Mouse (Mus musculus) activated CD4-positive, CD25-positive, alpha-beta regulatory T cell, adult 4 months (primary cell): ENCODE results near the gene Ccdc78. TPM values are rescaled to one million over a fixed set of nuclear protein-coding genes. Genes with fewer than 3 reads are reported as not detected.

Experiments used
- ATAC-seq: one replicate; pipeline ENCODE4 v1.8.0; 2017
- polyA plus RNA-seq, 2 experiments: library from polyadenylated mRNA; unstranded; fragments of 100-300 nt; shearing (Covaris generic); gene quantifications; one replicate each; pipeline ENCODE4 v1.2.1; 2017

Gene Ccdc78
- polyA plus RNA-seq, 2 experiments from 2014 or later = 0.62 TPM; not detected in 1

DNA sequence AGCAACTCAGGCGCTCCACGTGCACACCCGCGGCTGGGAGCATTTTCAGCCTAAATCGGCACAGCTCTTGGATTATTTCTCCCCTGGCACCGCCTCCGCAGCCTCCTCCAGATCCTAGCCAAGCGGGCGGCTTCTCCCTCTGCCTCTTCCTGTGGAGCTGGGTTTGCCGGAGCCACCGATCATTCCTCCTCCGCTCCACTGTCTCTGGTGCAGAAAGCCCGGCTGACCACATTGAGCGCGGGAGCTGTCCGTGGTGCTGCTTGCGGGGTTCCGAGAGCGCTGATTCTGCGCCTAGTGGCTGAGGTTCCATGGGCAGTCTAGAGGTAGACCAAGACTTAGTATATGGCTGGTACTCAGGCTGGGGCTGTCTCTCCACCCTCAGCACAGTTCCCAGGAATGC, 27.1 kb downstream of the Ccdc78 start:
- peak; percentile 43 for ATAC-seq

DNA sequence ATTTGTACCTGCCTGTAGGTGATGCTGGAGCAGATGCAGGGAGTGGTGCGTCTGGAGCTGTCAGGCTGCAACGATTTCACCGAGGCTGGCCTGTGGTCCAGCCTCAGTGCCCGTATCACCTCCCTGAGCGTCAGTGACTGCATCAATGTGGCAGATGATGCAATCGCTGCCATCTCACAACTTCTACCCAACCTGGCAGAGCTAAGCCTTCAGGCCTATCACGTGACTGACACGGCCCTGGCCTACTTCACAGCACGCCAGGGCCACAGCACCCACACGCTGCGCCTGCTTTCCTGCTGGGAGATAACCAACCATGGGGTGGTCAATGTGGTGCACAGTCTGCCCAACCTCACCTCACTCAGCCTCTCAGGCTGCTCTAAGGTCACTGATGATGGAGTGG, 31.3 kb downstream of the Ccdc78 start:
- no peak for ATAC-seq

- no peak for ATAC-seq
Observed at GRCm38 (mm10) chr17:25818851-25819780, 32.7 kb downstream of the Ccdc78 start.

GRCm38 (mm10) chr17:25823452-25823851, 37.1 kb downstream of the Ccdc78 start, which contains the start of gene Wdr24:
Gene Wdr24, plus strand, starts transcription at chr17:25823627.
- ATAC-seq = peak; percentile 94

- no peak for ATAC-seq
Observed at GRCm38 (mm10) chr17:25824362-25825142, 38.2 kb downstream of the Ccdc78 start.

GRCm38 (mm10) chr17:25825311-25825710, 38.9 kb downstream of the Ccdc78 start:
- ATAC-seq = no peak

DNA sequence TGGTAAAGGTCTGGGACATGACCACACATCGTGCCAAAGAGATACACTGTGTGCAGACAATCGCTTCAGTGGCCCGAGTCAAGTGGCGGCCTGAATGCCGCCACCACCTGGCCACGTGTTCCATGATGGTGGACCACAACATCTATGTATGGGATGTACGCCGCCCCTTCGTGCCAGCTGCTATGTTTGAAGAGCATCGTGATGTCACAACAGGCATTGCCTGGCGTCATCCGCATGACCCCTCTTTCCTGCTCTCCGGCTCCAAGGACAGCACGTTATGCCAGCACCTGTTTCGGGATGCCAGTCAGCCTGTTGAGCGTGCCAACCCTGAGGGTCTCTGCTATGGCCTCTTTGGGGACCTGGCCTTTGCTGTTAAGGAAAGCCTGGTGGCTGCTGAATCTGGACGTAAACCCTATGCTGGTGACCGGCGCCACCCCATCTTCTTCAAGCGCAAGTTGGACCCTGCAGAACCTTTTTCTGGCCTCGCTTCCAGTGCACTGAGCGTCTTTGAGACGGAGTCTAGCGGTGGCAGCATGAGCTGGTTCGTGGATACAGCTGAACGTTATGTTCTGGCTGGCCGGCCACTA, 39.7 kb downstream of the Ccdc78 start:
- no peak for ATAC-seq

DNA sequence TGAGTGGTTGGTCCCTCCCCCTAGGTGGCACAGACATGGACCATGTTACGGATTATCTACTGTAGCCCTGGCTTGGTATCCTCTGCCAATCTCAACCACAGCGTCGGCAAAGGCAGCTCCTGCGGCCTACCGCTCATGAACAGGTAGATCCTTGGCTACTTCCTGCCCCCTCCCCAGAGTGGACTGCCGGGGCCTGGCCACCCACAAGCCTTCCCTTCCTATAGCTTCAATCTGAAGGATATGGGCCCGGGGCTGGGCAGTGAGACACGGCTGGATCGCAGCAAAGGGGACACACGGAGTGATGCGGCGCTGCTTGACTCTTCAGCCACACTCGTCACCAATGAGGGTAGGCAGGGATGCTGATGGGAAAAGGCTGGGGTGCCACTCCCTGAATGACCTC, 40.6 kb downstream of the Ccdc78 start:
- ATAC-seq = no peak

- ATAC-seq = no peak
Observed at GRCm38 (mm10) chr17:25827546-25828222, 41.3 kb downstream of the Ccdc78 start.

- no peak for ATAC-seq
Observed at GRCm38 (mm10) chr17:25828223-25828594, 41.8 kb downstream of the Ccdc78 start.

- ATAC-seq = peak; percentile 55
Observed at GRCm38 (mm10) chr17:25828712-25829557, 42.6 kb downstream of the Ccdc78 start, which contains the start of gene Jmjd8. Gene Jmjd8, plus strand, starts transcription at chr17:25828867.

GRCm38 (mm10) chr17:25829558-25830017, 43.2 kb downstream of the Ccdc78 start:
- ATAC-seq = no peak

DNA sequence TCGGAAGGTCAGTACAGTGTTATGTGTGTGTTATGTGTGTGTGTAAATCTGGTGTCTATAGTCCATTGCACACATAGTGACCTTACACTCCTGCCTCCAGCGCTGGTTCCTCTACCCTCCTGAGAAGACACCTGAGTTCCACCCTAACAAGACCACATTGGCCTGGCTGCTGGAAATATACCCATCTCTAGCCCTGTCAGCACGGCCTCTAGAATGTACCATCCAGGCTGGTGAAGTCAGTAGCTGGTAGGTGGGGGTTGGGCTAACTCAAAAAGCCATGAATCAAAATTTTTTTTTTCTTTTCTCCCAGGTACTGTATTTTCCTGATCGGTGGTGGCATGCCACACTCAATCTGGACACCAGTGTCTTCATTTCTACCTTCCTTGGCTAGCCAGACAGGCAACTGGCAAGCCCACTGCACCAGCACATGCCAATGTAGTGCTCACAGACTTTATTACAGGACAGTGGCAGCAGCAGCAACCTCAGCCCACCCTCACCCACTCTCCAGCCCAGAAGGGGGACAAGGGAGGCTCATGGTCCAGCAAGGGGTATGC, 43.9 kb downstream of the Ccdc78 start:
- ATAC-seq = no peak

DNA sequence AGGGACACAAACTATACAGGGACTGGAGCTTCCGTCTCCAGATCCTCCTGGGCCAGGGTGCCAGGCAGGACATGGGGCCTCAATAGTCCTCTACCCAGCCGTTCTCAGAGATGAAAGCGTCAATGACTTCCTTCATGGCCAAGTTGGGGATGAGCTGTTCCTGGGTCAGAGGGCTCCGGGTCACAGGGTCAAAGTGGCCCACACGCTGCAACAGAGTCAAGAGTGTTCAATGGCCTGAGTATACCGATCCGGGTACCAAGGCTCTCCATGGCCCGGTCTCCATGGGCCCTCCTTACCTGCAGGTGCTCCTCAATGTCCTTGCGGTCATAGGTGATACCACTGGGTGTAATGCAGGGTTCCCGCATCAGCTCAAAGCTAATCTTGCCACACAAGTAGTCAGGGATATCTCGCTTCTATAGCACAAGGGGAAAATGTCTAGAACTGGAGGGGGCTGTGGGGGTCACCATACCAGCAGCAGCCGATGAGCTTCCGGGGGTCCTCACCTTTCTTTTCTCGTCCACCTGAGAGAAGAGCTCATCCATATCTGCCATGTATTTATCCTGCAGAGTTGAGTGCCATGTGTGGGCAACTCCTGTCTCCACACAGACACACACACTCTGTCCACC, 44.5 kb downstream of the Ccdc78 start:
- no peak for ATAC-seq

GRCm38 (mm10) chr17:25831451-25832281, 45.3 kb downstream of the Ccdc78 start:
- ATAC-seq = no peak

DNA sequence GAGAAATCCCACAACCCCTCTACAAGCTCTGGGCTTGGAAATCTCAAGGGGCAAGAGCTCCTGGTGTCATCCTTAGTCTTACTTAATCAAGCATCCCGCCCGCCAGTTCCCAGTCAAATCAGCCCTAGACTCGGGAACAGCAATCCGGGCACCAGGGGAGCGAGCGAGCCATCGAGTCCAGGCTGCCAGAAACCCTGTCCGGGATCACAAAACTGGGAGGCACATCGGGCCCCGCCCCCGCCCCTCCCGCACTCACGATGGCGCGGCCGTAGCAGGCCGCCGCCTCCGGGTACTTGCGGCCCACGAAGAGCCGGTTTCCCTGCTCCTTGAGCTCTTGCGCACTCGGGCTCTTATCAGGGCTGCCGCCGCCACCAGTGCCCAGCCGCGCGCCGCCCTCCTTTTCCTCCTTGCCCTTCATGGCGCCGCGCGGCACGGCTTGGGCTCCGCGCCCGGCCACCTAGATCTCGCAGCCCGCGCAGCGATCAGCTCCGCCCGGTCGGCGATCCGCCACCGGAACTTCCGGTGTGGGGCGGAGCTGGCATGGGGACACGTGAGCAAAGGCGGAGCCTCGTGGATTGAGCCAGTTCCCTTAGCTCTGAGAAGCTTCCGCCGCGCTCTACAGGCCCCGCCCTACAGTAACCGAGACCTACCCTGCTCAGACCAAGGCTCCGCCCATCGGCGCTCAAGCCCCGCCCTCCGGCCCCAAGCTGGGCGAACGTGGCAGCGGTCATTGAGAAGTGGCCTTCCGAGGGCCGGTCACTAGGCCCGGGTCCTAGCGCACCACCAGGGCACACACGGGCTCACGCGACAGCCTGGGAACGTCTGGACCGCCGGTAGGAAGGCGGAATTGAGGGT, 46.3 kb downstream of the Ccdc78 start:
- peak; percentile 95 for ATAC-seq

DNA sequence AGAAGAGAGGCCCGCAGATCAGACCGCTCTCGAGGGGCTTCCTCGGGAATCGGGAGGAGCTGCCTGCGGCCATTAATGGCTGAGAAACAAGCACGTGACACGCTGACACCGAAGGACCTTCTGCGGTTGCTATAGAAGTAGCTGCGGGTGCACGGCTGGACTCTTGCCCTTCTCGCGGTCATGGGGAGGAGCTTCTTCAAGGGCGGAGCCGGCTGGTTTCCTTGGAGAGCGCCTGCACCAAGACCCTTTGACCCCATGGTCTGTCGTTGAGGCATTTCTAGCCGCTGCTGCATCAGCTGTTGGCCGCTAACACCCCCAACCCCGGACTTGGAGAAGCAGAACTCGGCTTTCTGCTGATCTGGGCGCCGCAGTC, 46.9 kb downstream of the Ccdc78 start, which contains the start of gene Stub1:
Gene Stub1 (minus strand): TSS at position 114 of the 373 bp plus-strand sequence.
- ATAC-seq = no peak

DNA sequence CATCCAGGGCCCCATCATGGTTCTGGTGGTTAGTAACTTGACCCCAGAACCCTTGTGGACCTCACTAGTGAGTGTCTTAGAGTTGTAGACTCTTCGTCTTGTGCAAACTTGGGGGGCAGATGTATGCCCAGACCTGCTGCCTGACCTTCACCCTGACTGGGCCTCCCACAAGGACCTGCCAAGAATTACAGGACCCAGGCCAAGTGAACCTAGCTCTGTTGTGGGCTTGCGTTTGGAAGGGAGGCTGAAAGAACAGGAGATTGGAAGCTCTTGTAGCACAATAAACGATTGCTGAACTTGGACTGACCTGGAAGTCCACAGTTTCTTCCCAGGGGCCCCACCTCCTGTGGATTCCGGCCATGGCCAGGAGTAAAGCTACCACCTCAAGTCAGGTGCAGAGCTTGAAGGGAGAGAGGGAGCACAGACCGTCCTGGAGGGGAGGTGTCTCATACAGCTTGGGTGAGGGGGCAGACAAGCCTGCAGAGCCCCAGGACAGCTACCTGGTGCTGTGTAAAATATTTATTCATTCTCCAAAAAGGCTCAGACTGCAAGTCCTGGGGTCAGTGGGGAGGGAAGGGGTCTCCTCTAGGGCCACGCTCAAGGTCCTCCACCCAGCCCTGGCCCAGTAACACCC, 47.7 kb downstream of the Ccdc78 start:
- ATAC-seq = no peak
